Mouse (Mus musculus): ENCODE data around the gene Pfkl.
"Not testable (repeated sequence)": the region's sequence is repeated elsewhere in the genome, so short reads cannot be mapped to it uniquely, and the experiment has no call there.

Pfkl gene

DNA sequence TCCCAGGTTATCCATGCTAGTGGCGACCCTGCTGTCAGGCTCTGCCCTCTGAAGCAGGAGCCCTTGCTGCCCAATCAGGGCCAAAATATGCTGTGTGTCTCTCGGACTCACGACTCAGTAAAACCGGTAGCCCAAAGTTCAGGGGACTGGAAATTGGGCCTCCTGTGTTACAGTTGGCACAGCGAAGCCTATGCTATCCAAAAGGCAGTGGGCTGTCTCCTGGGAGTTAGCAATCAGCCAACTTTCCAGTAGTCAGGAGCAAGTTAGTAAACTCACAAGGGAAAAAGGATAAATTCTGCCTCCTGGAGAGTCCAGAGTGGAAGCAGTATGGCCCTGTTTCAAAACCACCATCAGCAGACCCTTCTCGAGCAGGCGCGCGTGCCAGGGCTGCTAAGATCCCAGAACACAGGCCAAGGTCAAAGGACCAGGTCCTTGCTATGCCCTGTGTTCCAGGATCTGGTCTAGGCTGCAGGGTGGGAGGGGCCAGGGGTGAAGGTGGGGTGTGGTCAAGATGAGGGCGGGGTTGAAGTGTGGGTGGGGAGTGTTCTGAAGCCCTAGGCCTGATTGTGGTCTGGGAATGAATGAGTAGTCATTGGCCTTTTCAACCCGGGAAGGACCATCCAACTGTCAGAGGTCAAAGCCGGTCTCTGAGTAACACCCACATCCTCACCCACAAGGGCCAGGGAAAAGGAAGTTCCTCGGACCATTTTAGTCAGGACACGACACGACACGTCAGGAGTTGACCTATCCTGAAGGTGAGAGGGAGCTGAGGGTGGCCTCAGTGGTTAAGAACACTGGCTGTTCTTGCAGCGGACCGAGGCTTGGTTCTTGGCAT is 3.0 kb upstream of the Pfkl start:
- DNase-seq (ENCODE audit: low spot score in 2 of 2): no peak

DNA sequence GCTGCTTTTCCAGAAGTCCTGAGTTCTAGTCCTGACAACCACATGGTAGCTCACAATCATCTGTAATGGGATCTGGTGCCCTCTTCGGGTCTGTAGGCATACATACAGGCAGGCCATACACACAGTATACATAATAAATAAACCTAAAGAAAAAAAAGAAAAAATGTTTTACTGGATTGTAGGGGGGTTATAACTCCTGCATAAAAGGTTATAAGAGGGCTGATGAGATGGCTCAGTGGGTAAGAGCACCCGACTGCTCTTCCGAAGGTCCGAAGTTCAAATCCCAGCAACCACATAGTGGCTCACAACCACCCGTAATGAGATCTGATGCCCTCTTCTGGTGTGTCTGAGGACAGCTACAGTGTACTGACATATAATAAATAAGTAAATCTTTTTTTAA is 1.2 kb upstream of the Pfkl start:
- DNase-seq (ENCODE audit: low spot score in 2 of 2): not testable (repeated sequence)

DNA sequence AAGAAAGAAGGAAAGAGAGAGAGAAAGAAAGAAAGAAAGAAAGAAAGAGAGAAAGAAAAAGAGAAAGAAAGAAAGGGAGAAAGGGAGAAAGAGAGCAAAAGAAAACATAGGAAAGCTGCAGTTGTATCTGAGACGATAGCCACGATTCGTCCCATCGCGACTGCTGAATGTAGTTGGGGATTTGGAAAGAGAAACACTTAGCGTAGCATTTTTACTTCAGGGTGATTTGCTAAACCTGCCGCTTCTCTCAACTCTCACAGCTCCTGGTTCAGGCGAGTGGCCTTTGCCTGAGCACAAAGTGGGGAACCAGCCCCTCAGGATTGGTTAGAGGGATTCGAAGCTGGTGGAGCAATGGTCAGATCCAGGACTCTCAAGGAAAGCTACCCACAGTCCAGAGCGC is 452 bp upstream of the Pfkl start:
- DNase-seq (ENCODE audit: low spot score in 2 of 2): no peak

DNA sequence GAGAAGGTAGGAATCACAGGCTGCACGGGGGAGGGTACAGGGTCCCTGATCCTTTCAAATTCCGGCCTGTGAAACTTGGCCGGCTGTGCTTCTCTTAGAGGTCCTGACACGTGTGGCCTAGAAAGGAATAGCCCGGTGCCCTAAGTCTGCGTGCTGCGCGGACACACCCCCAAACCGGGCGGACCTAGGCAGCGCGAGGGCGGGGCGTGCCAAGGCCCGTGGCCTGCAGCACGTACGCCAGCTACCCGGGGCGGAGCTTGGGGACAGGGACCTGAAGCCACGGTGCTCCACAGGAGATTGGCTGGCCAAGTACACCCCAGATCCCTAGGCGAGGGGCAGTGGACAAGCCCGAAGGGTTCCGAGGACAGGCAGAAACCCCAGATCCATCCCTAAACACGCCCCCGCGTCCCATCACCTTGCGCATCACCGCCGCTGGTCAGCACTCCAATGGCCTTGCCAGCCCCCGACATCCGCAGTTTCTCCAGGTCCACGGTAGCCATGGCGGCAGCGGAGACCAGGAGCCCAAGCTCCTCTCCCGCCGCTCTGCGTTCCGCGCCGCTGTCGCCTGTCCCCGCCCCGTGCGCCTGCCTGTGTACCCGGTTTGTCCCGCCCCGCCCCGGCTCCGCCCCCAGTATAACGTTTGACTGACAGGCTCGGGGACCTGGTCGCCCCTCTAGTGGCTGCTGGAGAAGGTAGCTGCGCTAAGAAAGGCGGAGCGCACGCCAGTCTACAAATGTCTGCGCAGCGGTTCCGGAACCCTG is 519 bp downstream of the Pfkl start:
- DNase-seq (ENCODE audit: low spot score in 2 of 2): peak; percentile 93 to 96

DNA sequence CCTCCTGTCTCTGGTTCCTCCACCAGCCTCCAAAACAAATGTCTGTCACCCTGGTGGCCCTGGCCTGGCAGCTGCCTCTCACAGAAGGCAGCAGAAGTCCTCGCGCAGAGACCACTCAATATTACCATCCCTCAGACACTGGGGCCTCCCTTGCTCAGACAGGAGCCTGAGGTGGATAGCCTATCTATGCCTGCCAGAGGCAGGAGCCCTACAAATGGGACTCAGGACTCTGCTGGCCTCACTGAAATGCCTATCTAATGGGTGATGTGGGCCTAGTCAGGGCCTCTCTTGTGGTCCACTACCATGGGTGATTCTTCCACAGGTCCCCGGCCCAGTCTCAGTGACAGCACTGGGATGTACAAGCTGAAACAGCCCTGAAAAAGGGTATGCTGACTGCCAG is 1.7 kb downstream of the Pfkl start:
- no peak for DNase-seq (ENCODE audit: low spot score in 2 of 2)

DNA sequence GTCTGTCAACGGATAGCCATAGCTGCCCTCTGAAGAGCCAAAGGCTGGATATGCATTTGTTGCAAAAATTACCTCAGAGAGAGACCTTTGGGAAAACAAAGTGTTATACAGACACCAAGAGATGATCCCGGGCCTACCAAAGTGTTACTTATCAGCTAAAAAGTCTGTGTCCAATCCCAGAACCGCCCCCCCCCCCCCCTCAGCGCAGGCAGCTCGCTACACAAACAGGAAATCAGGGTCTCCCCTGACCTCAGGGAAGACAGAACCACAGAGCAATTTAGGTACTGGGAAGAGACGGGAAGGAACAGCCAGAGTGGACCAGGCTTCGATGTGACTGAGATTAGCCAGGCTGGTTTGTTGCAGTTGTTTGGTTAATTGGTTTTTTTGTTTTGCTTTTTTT is 2.7 kb downstream of the Pfkl start:
- no peak for DNase-seq (ENCODE audit: low spot score in 2 of 2)

DNA sequence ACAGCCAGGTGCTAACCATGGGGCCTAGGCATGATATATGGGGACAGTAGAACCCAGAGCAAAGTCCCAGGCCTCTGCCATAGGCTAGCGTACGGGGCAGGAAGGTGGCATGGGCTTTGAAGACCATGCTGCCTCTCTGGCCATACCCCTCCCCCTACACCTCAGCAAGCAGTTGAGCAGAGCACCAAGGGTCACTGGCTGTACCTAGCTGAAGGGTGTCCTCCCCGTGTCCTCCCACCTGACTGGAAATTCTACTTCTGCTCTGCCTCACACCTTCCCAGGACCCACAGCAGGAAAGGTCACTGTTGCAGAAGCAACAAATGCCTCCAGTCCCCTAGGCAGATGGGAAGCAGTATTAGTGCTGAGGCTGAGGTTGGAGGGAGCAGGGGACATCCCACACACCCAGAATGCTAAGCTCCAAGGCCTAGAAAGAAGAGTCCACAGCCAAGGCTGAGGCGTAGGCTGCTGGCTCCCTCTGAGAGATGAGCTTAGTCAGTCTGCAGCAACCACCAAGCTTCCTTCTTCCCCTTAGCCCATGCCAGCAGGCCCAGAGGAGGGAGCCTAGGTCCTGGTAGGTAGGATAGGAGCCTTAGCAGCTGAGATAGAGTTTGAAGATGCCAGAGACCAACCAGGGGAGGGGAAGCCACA is 4.0 kb downstream of the Pfkl start:
- no peak for DNase-seq (ENCODE audit: low spot score in 2 of 2)

DNA sequence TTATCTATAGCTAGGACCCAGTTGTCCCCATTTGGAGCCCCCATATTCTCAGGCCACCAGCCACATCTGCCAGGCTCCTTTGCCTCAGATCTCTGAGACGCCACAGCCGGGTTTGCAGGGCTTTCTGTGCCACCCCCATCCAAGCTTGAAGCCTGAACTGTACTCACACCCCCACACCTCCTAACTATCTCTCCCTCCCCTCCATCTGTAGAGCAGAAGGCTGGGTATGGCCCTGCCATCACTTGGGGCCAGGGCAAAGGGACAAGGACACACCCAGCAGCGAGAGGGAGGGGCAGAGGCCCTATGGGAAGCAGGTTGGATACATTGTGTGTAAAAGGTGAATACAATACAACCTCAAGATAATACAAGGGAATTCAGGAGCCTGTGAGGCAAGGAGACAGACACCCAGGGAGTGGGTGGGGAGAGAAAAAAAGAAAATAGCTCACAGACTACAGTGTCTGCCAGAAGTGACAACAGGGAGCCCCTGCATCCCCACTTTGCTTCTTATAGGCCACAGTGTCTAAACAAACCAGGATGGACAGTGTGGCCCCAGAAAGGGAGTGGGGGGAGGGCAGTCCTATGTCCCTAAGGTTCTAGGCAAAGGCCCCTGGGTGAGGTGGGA is 5.3 kb downstream of the Pfkl start:
- no peak for DNase-seq (ENCODE audit: low spot score in 2 of 2)

DNA sequence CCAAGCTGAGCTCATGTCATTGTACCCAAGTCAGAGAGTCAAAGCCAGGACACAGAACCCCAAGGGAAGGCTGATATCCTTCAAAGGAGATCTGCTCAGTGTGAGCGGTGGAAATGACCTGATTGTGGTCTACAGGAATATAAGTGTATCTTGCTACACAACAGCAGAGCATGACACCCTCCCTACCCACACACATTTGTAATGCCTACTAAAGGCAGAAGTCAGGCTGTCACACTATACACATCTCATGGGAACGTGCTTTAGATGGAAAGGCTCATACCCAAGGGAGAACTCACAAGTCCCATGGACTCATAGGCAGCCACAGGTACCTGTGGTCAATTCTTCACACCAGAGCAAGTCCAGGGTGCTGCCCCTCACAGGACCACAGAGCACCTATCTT is 7.6 kb downstream of the Pfkl start:
- DNase-seq (ENCODE audit: low spot score in 2 of 2): no peak

DNA sequence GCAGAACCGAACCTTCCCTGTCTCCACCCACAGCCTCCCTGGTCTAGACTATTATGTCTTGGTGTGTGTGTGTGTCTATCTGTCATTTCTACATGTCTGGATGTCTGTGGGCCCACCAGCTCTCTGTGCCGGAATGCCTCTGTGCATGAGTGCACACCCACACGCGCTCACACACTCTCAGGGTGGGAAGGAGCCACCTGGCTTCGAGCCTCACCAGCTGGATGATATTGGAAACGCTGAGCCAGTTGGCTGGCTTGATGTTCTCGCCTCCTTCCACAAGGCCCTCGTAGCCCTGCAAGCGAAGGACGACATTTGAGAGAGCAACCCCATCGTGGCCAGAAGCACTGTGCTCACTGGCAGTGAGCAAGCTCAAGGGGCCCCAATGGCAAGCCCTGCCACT is 8.1 kb downstream of the Pfkl start:
- DNase-seq (ENCODE audit: low spot score in 2 of 2): peak; percentile 29 to 45

DNA sequence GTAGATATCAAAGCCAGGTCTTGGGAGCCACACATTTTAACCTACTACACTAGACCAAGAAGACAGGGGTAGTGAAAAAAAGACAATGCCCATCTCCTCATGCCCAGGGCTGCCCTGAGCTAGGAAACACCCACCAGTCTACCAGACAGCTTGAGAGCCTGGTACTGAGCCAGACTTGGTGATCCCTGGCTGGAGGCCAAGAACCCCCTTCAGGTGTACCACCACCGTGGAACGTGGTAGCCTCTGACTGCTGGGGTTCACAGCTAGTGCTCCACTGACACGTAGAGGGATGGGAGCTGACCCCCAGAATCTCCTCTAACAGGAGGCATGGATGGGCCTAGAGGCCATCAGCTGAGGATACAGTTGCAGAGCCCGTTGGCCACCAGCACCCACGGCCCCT is 9.7 kb downstream of the Pfkl start:
- DNase-seq (ENCODE audit: low spot score in 2 of 2): no peak

DNA sequence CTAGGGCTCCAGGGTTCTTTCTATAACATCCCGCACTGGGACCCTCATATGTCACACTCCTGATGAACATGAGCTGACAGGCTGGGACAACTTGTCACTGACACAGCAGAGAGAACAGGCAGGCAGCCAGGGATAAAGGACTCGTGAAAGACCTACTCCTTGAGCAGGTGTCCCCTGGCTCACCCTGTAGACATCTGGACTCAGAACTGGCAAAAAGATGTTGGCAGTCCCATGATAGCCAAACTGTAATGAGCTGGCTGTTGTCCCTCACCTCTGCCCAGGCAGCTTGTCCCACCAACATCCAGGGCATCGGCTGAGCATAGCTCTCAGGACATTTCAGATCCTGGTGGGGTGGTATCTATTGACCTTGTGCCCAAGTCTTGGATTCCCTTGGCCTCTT is 14.2 kb downstream of the Pfkl start:
- DNase-seq (ENCODE audit: low spot score in 2 of 2): peak; percentile 40 to 50

DNA sequence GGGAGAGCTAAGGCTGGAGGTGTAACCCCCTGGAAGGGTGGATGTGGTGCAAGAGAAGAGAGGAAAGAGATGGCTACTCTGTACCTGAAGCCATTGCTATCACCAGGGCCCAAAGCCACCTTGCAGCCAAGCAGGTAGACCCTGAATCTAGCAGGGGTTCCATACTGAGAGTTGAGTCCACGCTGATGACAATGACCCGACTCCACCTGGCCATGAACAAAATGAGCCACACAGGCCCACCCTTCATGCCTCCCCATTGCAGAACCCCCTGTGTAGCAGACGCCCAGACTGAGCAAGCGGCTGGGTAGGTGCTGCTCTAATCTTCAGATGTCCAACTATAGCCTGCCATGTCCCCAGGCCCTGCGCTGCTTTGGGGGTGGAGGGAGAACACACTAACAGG is 24.1 kb downstream of the Pfkl start:
- DNase-seq (ENCODE audit: low spot score in 2 of 2): no peak

DNA sequence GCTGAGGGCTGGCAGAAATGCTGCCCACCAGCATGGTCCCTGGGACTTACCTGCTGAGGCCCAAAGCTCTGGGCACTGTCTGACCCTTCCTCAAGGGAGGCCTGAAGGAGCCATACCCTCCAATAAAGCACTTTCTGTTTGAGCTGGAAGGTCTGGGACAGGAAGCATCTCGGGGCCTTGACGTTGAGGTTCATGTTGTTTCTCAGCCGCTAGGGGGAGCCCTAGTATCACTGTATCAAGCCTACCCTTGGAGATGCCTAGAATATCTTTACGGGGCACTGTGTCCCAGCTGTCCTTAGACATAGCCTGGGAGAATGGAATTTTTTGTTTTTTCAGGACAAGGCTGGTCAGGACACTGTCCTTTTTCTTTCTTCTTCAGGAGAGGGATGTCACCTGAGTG is 25.2 kb downstream of the Pfkl start:
- peak; percentile 66 to 79 for DNase-seq (ENCODE audit: low spot score in 2 of 2)

DNA sequence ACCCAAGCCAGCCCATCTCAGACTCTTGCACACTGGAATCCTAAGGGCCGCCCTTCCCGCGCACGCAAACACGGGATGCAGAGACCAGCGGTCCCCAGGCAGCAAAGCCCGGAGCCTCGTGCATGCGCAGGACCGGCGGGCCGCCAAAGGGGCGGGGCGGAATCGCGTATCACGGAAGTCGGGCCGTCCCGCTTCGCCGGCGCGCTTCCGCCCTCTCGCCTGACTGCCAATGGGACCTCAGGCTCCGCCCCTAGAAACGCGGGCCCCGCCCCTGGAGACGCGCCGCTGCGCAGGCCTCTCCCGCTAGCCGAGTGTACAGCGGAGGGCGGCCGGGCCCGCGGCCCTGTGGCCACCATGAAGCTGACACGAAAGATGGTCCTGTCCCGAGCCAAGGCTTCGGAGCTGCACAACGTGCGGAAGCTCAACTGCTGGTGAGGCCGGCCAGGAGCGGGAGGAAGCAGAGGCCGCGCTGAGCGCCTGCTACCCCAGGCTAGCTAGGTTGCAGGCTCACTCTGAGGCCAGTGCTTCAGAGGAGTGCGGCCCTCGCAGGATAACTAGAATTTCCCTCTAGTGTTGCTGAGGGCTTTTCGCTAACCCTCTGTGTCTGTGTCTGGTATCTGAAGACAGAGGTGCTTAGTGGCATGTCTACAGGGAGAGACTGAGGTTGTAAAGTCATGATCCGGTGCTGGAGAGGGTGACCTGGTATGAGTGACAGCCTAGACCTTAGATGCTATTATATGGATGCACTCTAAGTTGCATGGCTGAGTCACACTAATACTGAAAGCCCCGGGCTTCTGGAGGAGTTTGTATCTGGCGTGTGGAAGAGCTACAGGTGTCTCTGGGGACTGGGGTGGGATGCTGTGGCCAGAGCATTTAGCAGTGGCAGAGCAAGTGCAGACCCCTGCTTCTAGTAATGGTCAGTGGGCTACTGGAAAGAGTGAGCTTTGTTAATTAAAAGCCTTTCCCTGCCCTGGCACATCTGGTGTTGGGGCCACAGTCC is 31.2 kb downstream of the Pfkl start, which contains the start of gene 1810043G02Rik:
Gene 1810043G02Rik, plus strand, starts transcription at position 174 of the 1,000 bp plus-strand sequence.
- peak; percentile 97 to 99 for DNase-seq (ENCODE audit: low spot score in 2 of 2)

DNA sequence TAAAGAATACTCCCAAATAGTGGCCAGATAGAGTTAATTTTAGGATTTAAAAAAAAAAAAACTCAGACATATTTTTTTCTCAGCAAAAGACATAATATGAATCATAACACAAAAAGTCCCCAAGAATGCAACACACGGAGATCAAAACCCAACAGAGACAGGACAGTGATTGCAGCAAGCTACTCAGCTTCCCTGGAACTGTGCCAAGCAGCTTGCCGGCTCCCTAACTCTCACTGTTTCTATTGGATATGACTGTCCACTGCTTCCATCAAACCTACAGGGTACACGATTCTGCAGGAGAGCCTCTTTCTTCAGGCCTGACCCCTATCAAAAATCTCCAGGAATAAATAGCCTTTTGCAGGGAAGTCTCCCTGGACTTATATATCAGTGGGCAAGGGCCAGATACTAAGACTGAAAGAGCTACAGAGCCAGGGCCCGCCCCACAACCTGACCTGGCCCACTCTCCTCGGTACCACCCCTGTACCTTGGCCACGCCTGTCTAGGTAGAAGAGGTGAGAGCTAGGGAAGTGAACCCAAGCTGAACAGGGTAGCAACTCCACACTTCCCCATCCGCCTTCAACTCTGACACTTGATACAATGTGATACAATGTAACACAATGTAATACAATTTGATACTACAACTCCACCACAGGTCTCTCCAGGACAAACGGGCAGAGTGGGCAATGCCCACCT is 33.3 kb downstream of the Pfkl start:
- DNase-seq (ENCODE audit: low spot score in 2 of 2): no peak

DNA sequence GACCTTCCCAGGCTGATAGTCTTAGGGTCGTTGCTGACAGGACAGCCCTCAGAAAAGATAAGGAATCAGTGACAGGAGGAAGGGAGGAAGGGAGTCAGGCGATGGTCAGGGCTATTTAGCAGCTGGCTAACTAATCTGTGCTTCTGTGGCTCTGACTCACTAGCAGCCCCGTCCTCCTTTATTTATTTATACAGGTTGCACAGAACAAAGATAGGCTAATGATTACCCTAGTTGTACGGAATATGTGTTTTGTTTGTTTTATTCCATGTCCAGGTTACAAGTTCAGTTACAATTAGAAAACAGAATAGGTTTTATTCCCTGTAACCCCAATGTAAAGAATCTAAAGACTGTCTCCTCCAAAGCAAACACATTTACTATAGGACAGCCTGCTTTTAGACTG is 34.2 kb downstream of the Pfkl start:
- no peak for DNase-seq (ENCODE audit: low spot score in 2 of 2)

DNA sequence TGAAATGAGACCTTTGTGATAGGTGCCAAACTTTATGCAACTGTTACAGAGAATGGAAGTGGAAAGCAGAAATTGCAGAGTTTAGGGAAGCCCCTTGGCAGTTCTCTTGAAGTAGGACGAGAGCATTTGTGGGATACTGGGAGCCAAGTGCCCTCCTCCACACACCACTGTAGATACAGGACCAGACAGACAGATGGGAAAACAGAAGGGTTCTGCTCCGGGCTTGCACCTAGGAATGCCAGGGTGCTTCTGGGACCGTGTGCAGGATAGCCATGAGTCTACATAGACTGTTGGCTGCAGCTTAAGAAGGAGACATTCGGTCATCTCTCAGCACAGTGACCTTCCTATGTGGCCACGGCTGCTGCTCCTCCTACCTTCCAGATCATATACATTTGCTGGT is 35.1 kb downstream of the Pfkl start:
- no peak for DNase-seq (ENCODE audit: low spot score in 2 of 2)

DNA sequence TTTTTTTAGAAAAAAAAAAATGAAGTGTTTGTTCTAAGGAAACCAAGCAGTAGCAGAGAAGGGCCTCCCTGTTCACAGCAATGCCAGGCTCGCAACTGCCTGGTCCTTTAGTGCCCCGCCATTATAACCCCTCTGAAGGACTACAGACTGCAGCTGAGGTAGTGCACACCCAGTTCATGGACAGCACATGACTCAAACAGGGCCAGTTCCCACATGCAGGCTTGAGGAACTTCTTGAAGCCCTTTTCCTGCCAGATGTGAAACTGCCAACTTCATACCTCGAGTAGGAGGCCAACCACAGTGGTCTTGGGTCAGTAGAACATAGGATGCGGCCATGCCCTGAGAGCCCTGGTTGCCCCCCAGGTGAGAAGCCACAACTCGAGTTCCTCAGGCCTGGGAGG is 35.6 kb downstream of the Pfkl start:
- no peak for DNase-seq (ENCODE audit: low spot score in 2 of 2)
